In genomic region chr14:22591186-22591585, GRCm38 (mm10) we compare ENCODE assay signal across 27 mouse cellular contexts.
DNase-seq lines count a peak whose midpoint lies in the region; ATAC-seq lines count a peak whose summit lies in the region.
"Had no signal": no experiment of that assay in that cellular context is flagged by ENCODE, and none has a peak within 500 bp of the region (broad histone marks: within the 10 kb centered on the region; RNA-seq: fewer than 3 reads in every experiment).

No protein-coding gene starts in this region.

- WGBS in limb, embryonic 12.5 days: 8% methylated on average over 2 of the region's 2 CpGs

- peaks cover 32% of the 10 kb centered on the region for H3K27me3 ChIP-seq in limb, embryonic 12.5 days
- H3K27me3 ChIP-seq: embryonic facial prominence, embryonic 13.5 days had no signal

- peaks cover 41% of the 10 kb centered on the region for H3K4me1 ChIP-seq in limb, embryonic 12.5 days (replicated peaks)
- H3K4me1 ChIP-seq: embryonic facial prominence, embryonic 13.5 days; forebrain, embryonic 15.5 days; hindbrain, embryonic 13.5 days had no signal

- no peak overlapping the region for H3K4me3 ChIP-seq in limb, embryonic 12.5 days (replicated peaks)
- H3K4me3 ChIP-seq: embryonic facial prominence, embryonic 10.5 days; embryonic facial prominence, embryonic 13.5 days; erythroblast, embryonic 14.5 days; forebrain, embryonic 12.5 days; forebrain, embryonic 15.5 days; gastrocnemius, adult 2 months; hindbrain, embryonic 10.5 days; hindbrain, embryonic 13.5 days had no signal

- H3K27ac ChIP-seq in limb, embryonic 12.5 days: 0 out of 2 replicates have a peak overlapping the region, but pooled peaks have one; percentile 5
- H3K27ac ChIP-seq: embryonic facial prominence, embryonic 13.5 days; forebrain, embryonic 12.5 days; forebrain, embryonic 15.5 days; gastrocnemius, adult 2 months; hindbrain, embryonic 10.5 days; hindbrain, embryonic 13.5 days had no signal

- H3K36me3 ChIP-seq in limb, embryonic 12.5 days: no peaks in the 10 kb centered on the region
- H3K36me3 ChIP-seq: embryonic facial prominence, embryonic 10.5 days; embryonic facial prominence, embryonic 13.5 days; forebrain, embryonic 12.5 days; forebrain, embryonic 15.5 days; hindbrain, embryonic 10.5 days; hindbrain, embryonic 13.5 days had no signal

- no peak for ATAC-seq in limb, embryonic 12.5 days (ENCODE audit: insufficient number of reproducible peaks, insufficient read depth, low FRiP score, low TSS enrichment, low read depth)
- ATAC-seq: CD4-positive, CD25-positive, alpha-beta regulatory T cell, adult 4 months; forebrain, embryonic 15.5 days; hindbrain, embryonic 16.5 days; inflammation-experienced regulatory T-cells, adult 6 months; intestine, embryonic 16.5 days had no signal

- H3K9ac ChIP-seq in limb, embryonic 12.5 days (replicated peaks): no peak overlapping the region
- H3K9ac ChIP-seq: embryonic facial prominence, embryonic 13.5 days; forebrain, embryonic 12.5 days; forebrain, embryonic 15.5 days; hindbrain, embryonic 13.5 days had no signal

- H3K4me2 ChIP-seq in limb, embryonic 12.5 days: 0 out of 2 replicates have a peak overlapping the region, but pooled peaks have one; percentile 6
- H3K4me2 ChIP-seq: embryonic facial prominence, embryonic 13.5 days; forebrain, embryonic 12.5 days; forebrain, embryonic 15.5 days; heart, embryonic 11.5 days; hindbrain, embryonic 13.5 days had no signal

- H3K9me3 ChIP-seq in limb, embryonic 12.5 days: no peaks in the 10 kb centered on the region
- H3K9me3 ChIP-seq: embryonic facial prominence, embryonic 10.5 days; embryonic facial prominence, embryonic 13.5 days; forebrain, embryonic 12.5 days; forebrain, embryonic 15.5 days; hindbrain, embryonic 10.5 days; hindbrain, embryonic 13.5 days had no signal

- peak; percentile 13 for DNase-seq in heart, adult 11 months
- no peak for DNase-seq in heart, adult 8-10 months (ENCODE audit: low spot score)
- peak; percentile 83 for DNase-seq in forelimb bud, embryonic 11.5 days (ENCODE audit: low read depth, low spot score)
- peak; percentile 75 for DNase-seq in hindlimb bud, embryonic 11.5 days (ENCODE audit: extremely low spot score, low read depth, low spot score)
- DNase-seq in frontal cortex, postnatal 25 days (ENCODE audit: low spot score in 2 of 2): no peak
- DNase-seq: adrenal gland, adult 2 months; adrenal gland, postnatal 14 days; cerebellum, adult 11 months; cerebellum, adult 2 months; cerebellum, adult 9-11 months; cerebellum, postnatal 25 days; gastrocnemius, adult 2 months; gastrocnemius, postnatal 14 days; heart, adult 18-20 months had no signal

Comparison
In these comparisons a context has a peak if more than half of its experiments do, and no peak if none do; other contexts are left out.
1. DNase-seq: peak in heart, adult 11 months (single experiment), forelimb bud, embryonic 11.5 days (single experiment) and hindlimb bud, embryonic 11.5 days (single experiment); none in heart, adult 8-10 months (single experiment) and frontal cortex, postnatal 25 days (0 of 2).